Mouse (Mus musculus) stomach, postnatal 0 days (tissue): ENCODE data around the gene Art1.

ENCODE experiments used
- CTCF ChIP-seq: IDR thresholded peaks from 2 replicates; pipeline ENCODE4 v1.5.1; 2016; ENCODE audit warnings: antibody characterized with exemption, low read depth, mild to moderate bottlenecking, moderate library complexity
- EP300 ChIP-seq: optimal IDR thresholded peaks from 2 replicates; pipeline ENCODE3; 2016; ENCODE audit warnings: antibody characterized with exemption

- TF ChIP-seq EP300 (no peak), CTCF (no peak)
Observed at GRCm38 (mm10) chr7:102153691-102154090, 52.1 kb downstream of the Art1 start.
